Mouse (Mus musculus) midbrain, embryonic 12.5 days (tissue): Measurements from ENCODE around the gene Selenos. TPM values are rescaled to one million over a fixed set of nuclear protein-coding genes. Genes with fewer than 3 reads are reported as not detected.

Source experiments
- polyA plus RNA-seq: library from polyadenylated mRNA; unstranded; fragments of >200 nt; fragmentation: Nextera tagmentation; extraction: Ambion mirVana; gene quantifications from 2 replicates; pipeline ENCODE4 v1.2.1, GENCODE M21; 2016

Gene Selenos
- polyA plus RNA-seq, 1 experiment from 2014 or later: 75.6 TPM

Other genes starting within 250 kb of the Selenos start
- 0.69 and 0.98 TPM in 2 replicates for gene Pcsk6, start 217.9 kb upstream of the Selenos start, polyA plus RNA-seq
- gene Gm45213, start 36.0 kb upstream of the Selenos start, polyA plus RNA-seq: not detected in 2 replicates
- gene Snrpa1, start 20.6 kb upstream of the Selenos start, polyA plus RNA-seq: 193 and 201 TPM in 2 replicates
- 13.2 and 13.3 TPM in 2 replicates for gene Chsy1, start 29.9 kb downstream of the Selenos start, polyA plus RNA-seq